Mouse (Mus musculus): Measurements from ENCODE around the gene Sox5. TPM values are rescaled to one million over a fixed set of nuclear protein-coding genes. Genes with fewer than 3 reads are reported as not detected.
A peak's percentile ranks its signal among the peaks of the same experiment; 100 is the strongest.

The Sox5 gene
- total RNA-seq (2017) = 0.67 to 15.5 TPM (median 4.9 TPM) in 3 replicates

- no peak for ATAC-seq (replicated peaks; ENCODE audit: insufficient number of reproducible peaks, low FRiP score, low TSS enrichment, poor library complexity, severe bottlenecking)
Observed at GRCm38 (mm10) chr6:144781431-144782030, at the start of gene Sox5. Gene Sox5, minus strand, starts transcription at chr6:144781977.

GRCm38 (mm10) chr6:144825018-144825602 lies 43.3 kb upstream of the Sox5 start:
- no peak for ATAC-seq (replicated peaks; ENCODE audit: insufficient number of reproducible peaks, low FRiP score, low TSS enrichment, poor library complexity, severe bottlenecking)

- no peak for ATAC-seq (replicated peaks; ENCODE audit: insufficient number of reproducible peaks, low FRiP score, low TSS enrichment, poor library complexity, severe bottlenecking)
Observed at GRCm38 (mm10) chr6:144824153-144824552, 42.4 kb upstream of the Sox5 start.

- ATAC-seq (replicated peaks; ENCODE audit: insufficient number of reproducible peaks, low FRiP score, low TSS enrichment, poor library complexity, severe bottlenecking) = no peak
Observed at GRCm38 (mm10) chr6:144822594-144822993, 40.8 kb upstream of the Sox5 start.

- 0 out of 2 replicates have a peak, but pooled peaks have one; percentile 2 for ATAC-seq (replicated peaks; ENCODE audit: insufficient number of reproducible peaks, low FRiP score, low TSS enrichment, poor library complexity, severe bottlenecking)
Observed at GRCm38 (mm10) chr6:144821019-144821418, 39.2 kb upstream of the Sox5 start.

- ATAC-seq (replicated peaks; ENCODE audit: insufficient number of reproducible peaks, low FRiP score, low TSS enrichment, poor library complexity, severe bottlenecking) = peak; percentile 82
Observed at GRCm38 (mm10) chr6:144818016-144818415, 36.2 kb upstream of the Sox5 start.

- peak; percentile 44; the same call in 1 of the 2 replicates for ATAC-seq (replicated peaks; ENCODE audit: insufficient number of reproducible peaks, low FRiP score, low TSS enrichment, poor library complexity, severe bottlenecking)
Observed at GRCm38 (mm10) chr6:144817329-144817932, 35.7 kb upstream of the Sox5 start.

GRCm38 (mm10) chr6:144815542-144815941 lies 33.8 kb upstream of the Sox5 start:
- ATAC-seq (replicated peaks; ENCODE audit: insufficient number of reproducible peaks, low FRiP score, low TSS enrichment, poor library complexity, severe bottlenecking) = no peak

GRCm38 (mm10) chr6:144814931-144815364 lies 33.2 kb upstream of the Sox5 start:
- ATAC-seq (replicated peaks; ENCODE audit: insufficient number of reproducible peaks, low FRiP score, low TSS enrichment, poor library complexity, severe bottlenecking) = no peak

- ATAC-seq (replicated peaks; ENCODE audit: insufficient number of reproducible peaks, low FRiP score, low TSS enrichment, poor library complexity, severe bottlenecking) = no peak
Observed at GRCm38 (mm10) chr6:144804321-144804720, 22.5 kb upstream of the Sox5 start.

GRCm38 (mm10) chr6:144803063-144803462 lies 21.3 kb upstream of the Sox5 start:
- ATAC-seq (replicated peaks; ENCODE audit: insufficient number of reproducible peaks, low FRiP score, low TSS enrichment, poor library complexity, severe bottlenecking) = no peak

GRCm38 (mm10) chr6:144794356-144794755 lies 12.6 kb upstream of the Sox5 start:
- ATAC-seq (replicated peaks; ENCODE audit: insufficient number of reproducible peaks, low FRiP score, low TSS enrichment, poor library complexity, severe bottlenecking) = no peak

- ATAC-seq (replicated peaks; ENCODE audit: insufficient number of reproducible peaks, low FRiP score, low TSS enrichment, poor library complexity, severe bottlenecking) = no peak
Observed at GRCm38 (mm10) chr6:144792871-144793270, 11.1 kb upstream of the Sox5 start.

GRCm38 (mm10) chr6:144783295-144783694 lies 1.5 kb upstream of the Sox5 start:
- no peak for ATAC-seq (replicated peaks; ENCODE audit: insufficient number of reproducible peaks, low FRiP score, low TSS enrichment, poor library complexity, severe bottlenecking)

- ATAC-seq (replicated peaks; ENCODE audit: insufficient number of reproducible peaks, low FRiP score, low TSS enrichment, poor library complexity, severe bottlenecking) = no peak
Observed at GRCm38 (mm10) chr6:144782866-144783265, 1.1 kb upstream of the Sox5 start.

GRCm38 (mm10) chr6:144782031-144782857 lies 467 bp upstream of the Sox5 start:
- no peak for ATAC-seq (replicated peaks; ENCODE audit: insufficient number of reproducible peaks, low FRiP score, low TSS enrichment, poor library complexity, severe bottlenecking)

- ATAC-seq (replicated peaks; ENCODE audit: insufficient number of reproducible peaks, low FRiP score, low TSS enrichment, poor library complexity, severe bottlenecking) = no peak
Observed at GRCm38 (mm10) chr6:144780608-144781285, 1.0 kb downstream of the Sox5 start.

- no peak for ATAC-seq (replicated peaks; ENCODE audit: insufficient number of reproducible peaks, low FRiP score, low TSS enrichment, poor library complexity, severe bottlenecking)
Observed at GRCm38 (mm10) chr6:144779945-144780607, 1.7 kb downstream of the Sox5 start.

Data from monocyte, adult 5-6 weeks (primary cell).